Mouse (Mus musculus) stomach, postnatal 0 days (tissue): Measurements from ENCODE around the gene Gif.

Experiments used
- CTCF ChIP-seq: IDR thresholded peaks from 2 replicates; pipeline ENCODE4 v1.5.1; 2016; ENCODE audit warnings: antibody characterized with exemption, low read depth, mild to moderate bottlenecking, moderate library complexity
- EP300 ChIP-seq: optimal IDR thresholded peaks from 2 replicates; pipeline ENCODE3; 2016; ENCODE audit warnings: antibody characterized with exemption

GRCm38 (mm10) chr19:11745680-11746079 lies 1.7 kb upstream of the Gif start:
- no peak for TF ChIP-seq CTCF
- no peak for TF ChIP-seq EP300
